Mouse (Mus musculus) small intestine, adult 10 weeks (tissue): ENCODE results near the gene Mfsd8. TPM values are rescaled to one million over a fixed set of nuclear protein-coding genes. Genes with fewer than 3 reads are reported as not detected.

Experiments used
- polyA plus RNA-seq: library from polyadenylated mRNA; stranded (reverse); fragments of 350-450 nt; fragmentation: Illumina TruSeq; extraction: RNeasy Lipid Tissue Mini Kit (QIAGEN cat#74804); gene quantifications from one replicate; pipeline ENCODE4 v1.2.3, GENCODE M21; 2014; ENCODE audit warnings: low replicate concordance

The Mfsd8 gene
- polyA plus RNA-seq = 41.7 TPM

GRCm38 (mm10) chr3:40846473-40846956, at the start of gene Mfsd8:
TSS of gene Mfsd8 (minus strand) at chr3:40846886.

GRCm38 (mm10) chr3:40846957-40847017, 101 bp upstream of the Mfsd8 start, which contains the start of gene Abhd18:
TSS of gene Abhd18 (plus strand) at chr3:40846970.

GRCm38 (mm10) chr3:40799530-40800372, 46.9 kb downstream of the Mfsd8 start, which contains the start of gene Plk4:
TSS of gene Plk4 (plus strand) at chr3:40800019.

Other genes starting within 250 kb of the Mfsd8 start
- gene Slc25a31, start 138.0 kb downstream of the Mfsd8 start, polyA plus RNA-seq = not detected
- 50.7 TPM for gene Hspa4l, start 102.4 kb downstream of the Mfsd8 start, polyA plus RNA-seq
- gene Plk4, start 46.9 kb downstream of the Mfsd8 start, polyA plus RNA-seq = 19.5 TPM
- gene Abhd18, start 84 bp upstream of the Mfsd8 start, polyA plus RNA-seq = 48.7 TPM
- gene 1700034I23Rik, start 55.7 kb upstream of the Mfsd8 start, polyA plus RNA-seq = not detected
- gene Larp1b, start 102.9 kb upstream of the Mfsd8 start, polyA plus RNA-seq = 246 TPM
- gene Pgrmc2, start 236.2 kb upstream of the Mfsd8 start, polyA plus RNA-seq = 157 TPM